Mouse (Mus musculus): ENCODE data around the gene March4. TPM values are rescaled to one million over a fixed set of nuclear protein-coding genes. Genes with fewer than 3 reads are reported as not detected.
A peak's percentile ranks its signal among the peaks of the same experiment; 100 is the strongest.

March4 gene
- polyA plus RNA-seq, 1 experiment from 2014 or later = not detected

DNA sequence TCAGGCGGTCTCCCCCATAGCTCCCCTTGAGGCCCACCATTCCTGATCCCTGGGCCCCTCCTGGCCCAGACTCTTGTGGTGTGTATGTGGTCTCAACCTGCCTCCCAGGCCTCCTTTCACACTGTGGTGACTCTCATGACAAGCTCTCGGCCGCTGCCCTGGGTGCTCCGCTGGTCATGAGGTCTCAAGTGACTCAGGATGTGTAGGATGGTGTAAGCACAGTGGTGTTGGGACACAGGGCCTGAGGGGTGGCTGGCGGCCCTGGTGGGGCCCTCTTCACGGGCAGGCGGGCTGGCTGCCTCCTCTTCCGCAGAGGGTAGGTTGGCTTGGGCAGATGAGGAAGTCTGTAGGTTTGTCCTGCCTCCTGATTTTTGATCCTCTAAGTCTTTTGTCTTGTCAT is 108.2 kb downstream of the March4 start:
- Histone ChIP-seq H3K27ac (replicated peaks) (peak overlapping the region; percentile 35; the same call in 1 of the 2 replicates), H3K9me3 (no peaks in the 10 kb centered on the region), H3K27me3 (replicated peaks; ENCODE audit: low read depth, poor library complexity, severe bottlenecking) (no peaks in the 10 kb centered on the region), H3K4me1 (0 out of 2 replicates have a peak, but pooled peaks cover 3% of the 10 kb centered on the region), H3K36me3 (replicated peaks) (no peaks in the 10 kb centered on the region), H3K4me3 (no peak overlapping the region)
- WGBS = 90% methylated on average over 8 of the region's 8 CpGs
- no peak for DNase-seq (ENCODE audit: low spot score)

DNA sequence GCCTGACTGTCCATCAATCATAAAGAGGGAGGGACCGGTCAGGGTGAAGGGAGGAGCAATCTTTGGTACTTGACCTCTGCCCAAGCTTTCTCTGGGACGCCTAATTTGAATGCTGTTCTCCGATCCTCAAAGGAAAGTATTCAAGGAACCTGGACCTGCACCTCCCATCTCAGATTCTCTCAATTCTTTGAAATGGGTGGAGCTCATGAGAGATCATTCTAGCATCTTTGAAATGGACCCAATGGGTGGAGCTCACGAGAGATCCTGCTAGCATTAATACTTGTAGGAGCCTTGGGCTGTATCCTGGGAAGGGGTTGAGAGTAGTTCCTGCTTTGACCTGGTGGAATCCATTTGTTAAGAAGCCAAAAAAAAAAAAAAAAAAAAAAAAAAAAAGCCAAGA is 110.3 kb downstream of the March4 start:
- WGBS = 86% methylated on average over 4 of the region's 4 CpGs
- H3K9me3 ChIP-seq = no peaks in the 10 kb centered on the region
- H3K4me1 ChIP-seq = 0 out of 2 replicates have a peak, but pooled peaks cover 3% of the 10 kb centered on the region
- no peak overlapping the region for H3K27ac ChIP-seq (replicated peaks)
- H3K36me3 ChIP-seq (replicated peaks) = no peaks in the 10 kb centered on the region
- DNase-seq (ENCODE audit: low spot score) = no peak
- H3K27me3 ChIP-seq (replicated peaks; ENCODE audit: low read depth, poor library complexity, severe bottlenecking) = no peaks in the 10 kb centered on the region
- no peak overlapping the region for H3K4me3 ChIP-seq

DNA sequence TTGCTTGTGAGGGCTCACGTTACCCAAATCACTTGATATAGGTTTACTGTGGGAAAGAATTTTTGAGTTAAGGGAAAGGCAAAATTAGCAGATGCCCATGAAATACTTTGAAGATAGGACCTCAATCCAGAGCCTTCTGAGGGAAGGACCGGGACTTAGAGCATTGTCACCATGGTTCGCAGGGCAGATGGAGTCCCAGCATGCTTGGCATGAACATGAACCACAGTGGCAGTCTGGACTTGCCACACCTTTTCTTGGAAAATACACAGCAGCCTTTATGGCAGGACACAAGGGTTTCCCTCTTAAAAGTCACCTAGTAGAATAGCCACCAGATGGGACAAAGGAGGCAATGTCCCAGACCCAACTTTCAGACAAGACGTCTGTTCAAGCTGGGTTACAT is 114.6 kb downstream of the March4 start:
- H3K9me3 ChIP-seq = no peaks in the 10 kb centered on the region
- no peak for DNase-seq (ENCODE audit: low spot score)
- 85% methylated on average over 4 of the region's 4 CpGs for WGBS

DNA sequence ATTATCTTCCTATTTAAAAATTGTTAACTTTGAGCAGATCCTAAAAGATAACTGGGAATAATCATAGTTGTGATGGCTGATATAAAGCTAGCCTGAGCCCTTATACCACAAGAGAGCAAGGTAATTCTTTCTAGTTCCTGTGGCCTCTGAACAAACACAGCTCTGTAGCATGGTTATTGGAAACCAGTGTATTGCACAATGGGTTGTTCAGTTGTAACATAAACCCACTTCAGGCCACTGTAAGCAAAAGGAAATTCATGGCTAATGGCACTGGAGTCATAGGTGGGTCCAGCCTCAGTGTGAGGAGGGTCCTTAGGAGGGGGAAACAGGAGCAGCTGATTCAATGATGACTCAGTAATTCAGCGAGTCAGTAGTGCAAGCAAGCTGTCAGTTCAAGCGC is 116.5 kb downstream of the March4 start:
- Histone ChIP-seq H3K36me3 (replicated peaks) (no peaks in the 10 kb centered on the region), H3K9me3 (no peaks in the 10 kb centered on the region), H3K27ac (replicated peaks) (no peak overlapping the region), H3K4me3 (no peak overlapping the region), H3K4me1 (peaks cover 17% of the 10 kb centered on the region), H3K27me3 (replicated peaks; ENCODE audit: low read depth, poor library complexity, severe bottlenecking) (no peaks in the 10 kb centered on the region)
- no peak for DNase-seq (ENCODE audit: low spot score)
- 75% methylated on average over 2 of the region's 2 CpGs for WGBS

More for the DNA sequence above, 114.6 kb downstream of the March4 start:
- peaks cover 9% of the 10 kb centered on the region; the same call in 1 of the 2 replicates for H3K4me1 ChIP-seq
- H3K36me3 ChIP-seq (replicated peaks) = no peaks in the 10 kb centered on the region
- no peaks in the 10 kb centered on the region for H3K27me3 ChIP-seq (replicated peaks; ENCODE audit: low read depth, poor library complexity, severe bottlenecking)
- no peak overlapping the region for H3K27ac ChIP-seq (replicated peaks)
- no peak overlapping the region for H3K4me3 ChIP-seq

DNA sequence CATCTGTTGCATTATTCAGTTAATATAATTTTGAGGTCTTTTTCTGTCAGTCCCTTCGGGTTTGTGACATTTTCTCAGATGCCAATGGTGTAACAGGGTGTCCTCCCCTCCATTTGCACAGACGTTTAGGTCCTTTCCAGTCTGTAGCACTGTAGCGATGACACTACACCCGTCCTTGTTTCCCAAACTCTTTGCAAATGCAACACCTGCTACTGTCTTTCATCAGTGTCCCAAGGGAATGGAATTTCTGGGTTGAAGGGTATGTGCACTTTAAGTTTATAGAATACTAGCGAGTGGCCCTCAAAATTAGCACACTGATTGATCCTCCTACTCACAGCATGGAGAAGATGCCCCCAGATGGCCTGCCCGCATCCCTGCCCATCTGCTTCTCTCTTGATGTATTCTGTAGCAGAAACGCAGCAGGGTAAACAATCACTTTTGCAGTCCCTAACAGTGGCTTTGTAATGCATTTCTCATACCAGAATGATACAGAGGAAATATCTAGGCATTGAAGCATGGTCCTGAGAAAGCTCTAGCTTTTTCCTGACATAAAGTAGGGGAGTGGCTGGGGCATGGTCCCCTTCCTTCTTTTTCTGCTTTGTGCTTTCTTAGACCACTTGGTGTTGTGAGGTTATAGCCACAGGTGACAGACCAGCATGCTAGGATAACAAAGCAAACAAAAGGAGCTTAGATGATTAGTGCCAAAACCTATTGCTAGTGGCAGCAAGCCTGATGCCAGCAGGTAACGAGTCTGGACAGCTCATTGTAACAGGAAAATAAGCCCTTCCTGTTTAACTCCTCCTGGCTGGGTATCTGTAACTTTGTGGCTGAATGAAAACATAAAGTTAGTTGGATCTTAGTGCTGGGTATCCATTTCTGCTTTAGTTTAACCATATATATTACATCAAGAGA is 117.7 kb downstream of the March4 start:
- Histone ChIP-seq H3K27ac (replicated peaks) (no peak overlapping the region), H3K27me3 (replicated peaks; ENCODE audit: low read depth, poor library complexity, severe bottlenecking) (no peaks in the 10 kb centered on the region), H3K9me3 (no peaks in the 10 kb centered on the region), H3K36me3 (replicated peaks) (no peaks in the 10 kb centered on the region), H3K4me3 (no peak overlapping the region), H3K4me1 (peaks cover 29% of the 10 kb centered on the region)
- DNase-seq (ENCODE audit: low spot score) = no peak
- 75% methylated on average over 8 of the region's 8 CpGs for WGBS

DNA sequence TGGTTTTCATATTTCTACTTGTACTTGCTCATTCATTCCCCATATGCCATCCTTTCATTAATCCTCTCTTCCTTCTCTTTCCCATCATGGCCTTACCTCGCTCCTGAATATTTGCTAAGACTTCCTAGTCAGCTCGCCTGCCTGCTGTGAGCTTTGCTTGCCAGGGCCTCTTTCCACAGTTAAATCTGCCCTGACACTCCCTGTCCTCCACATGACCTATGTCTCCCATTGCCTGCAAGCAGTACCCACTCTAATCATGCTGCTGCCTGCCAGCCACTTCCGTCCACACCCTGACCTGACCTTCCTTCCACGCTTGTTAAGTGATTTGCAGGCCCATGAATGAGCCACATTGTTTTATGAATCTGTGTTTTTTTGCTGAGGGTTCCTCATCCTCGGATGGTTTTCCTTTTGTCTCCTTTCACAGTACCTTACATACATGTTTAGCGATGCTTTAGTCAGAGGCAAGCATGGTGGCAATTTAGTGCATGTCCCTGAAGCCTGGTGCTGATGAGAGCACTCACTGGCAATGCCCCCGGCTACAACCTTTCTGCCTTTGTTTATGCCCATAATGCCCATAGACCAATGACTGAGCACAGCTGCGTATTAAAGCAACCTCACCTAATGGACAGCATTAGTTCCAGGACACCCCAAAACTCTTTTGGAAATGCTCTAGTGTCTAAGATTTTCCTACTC is 122.0 kb downstream of the March4 start:
- peaks cover 31% of the 10 kb centered on the region for H3K4me1 ChIP-seq
- no peak overlapping the region for H3K4me3 ChIP-seq
- 36% methylated on average over 8 of the region's 8 CpGs for whole genome bisulfite sequencing
- no peaks in the 10 kb centered on the region for H3K27me3 ChIP-seq (replicated peaks; ENCODE audit: low read depth, poor library complexity, severe bottlenecking)
- H3K27ac ChIP-seq (replicated peaks) = peak overlapping the region; percentile 59
- peak; percentile 54 for DNase-seq (ENCODE audit: low spot score)
- H3K9me3 ChIP-seq = no peaks in the 10 kb centered on the region
- no peaks in the 10 kb centered on the region for H3K36me3 ChIP-seq (replicated peaks)

DNA sequence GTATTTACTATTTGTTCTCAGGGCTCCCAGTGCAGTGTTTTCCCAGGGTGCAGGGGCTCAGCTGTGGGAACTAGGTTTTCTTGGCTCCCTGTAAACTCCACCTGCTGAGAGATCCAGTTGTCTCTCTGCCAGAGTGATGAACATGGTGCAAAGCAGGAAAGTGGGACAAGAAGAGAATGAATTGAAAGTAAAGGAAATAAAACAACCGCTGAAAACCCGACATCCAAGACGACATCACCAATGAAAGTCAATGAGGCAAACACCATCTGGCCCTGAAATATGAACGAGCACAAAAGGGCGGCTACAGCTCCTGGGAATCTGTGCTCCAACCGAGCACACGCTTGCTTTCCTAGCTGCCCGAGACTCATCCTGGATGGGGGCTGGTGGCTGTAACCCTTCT is 122.6 kb downstream of the March4 start:
- no peak overlapping the region; the same call in 1 of the 2 replicates for H3K27ac ChIP-seq (replicated peaks)
- no peak overlapping the region for H3K4me3 ChIP-seq
- no peaks in the 10 kb centered on the region for H3K27me3 ChIP-seq (replicated peaks; ENCODE audit: low read depth, poor library complexity, severe bottlenecking)
- H3K4me1 ChIP-seq = peaks cover 28% of the 10 kb centered on the region
- WGBS = 73% methylated on average over 8 of the region's 8 CpGs
- no peaks in the 10 kb centered on the region for H3K9me3 ChIP-seq
- no peak for DNase-seq (ENCODE audit: low spot score)
- H3K36me3 ChIP-seq (replicated peaks) = no peaks in the 10 kb centered on the region

DNA sequence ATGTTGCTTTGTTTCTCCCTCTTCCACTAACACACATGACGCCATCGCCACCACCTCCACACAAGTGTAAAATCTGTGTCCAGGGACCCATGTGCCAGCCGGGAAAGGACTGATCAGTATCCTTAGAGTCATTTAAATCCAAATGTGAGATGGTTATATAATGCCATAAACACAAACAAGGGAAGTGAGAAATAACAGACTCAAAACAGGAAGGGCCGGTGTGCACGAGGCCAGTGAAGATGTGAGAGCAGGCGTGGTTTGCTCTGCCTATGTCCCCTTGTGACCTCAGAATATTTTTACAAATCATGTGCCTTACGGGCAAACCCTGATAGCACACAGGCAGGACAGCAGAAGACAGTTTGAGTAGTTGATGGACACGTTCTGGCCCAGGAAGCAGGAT is 123.5 kb downstream of the March4 start:
- Histone ChIP-seq H3K27ac (replicated peaks) (no peak overlapping the region), H3K9me3 (no peaks in the 10 kb centered on the region), H3K27me3 (replicated peaks; ENCODE audit: low read depth, poor library complexity, severe bottlenecking) (no peaks in the 10 kb centered on the region), H3K4me3 (no peak overlapping the region), H3K36me3 (replicated peaks) (no peaks in the 10 kb centered on the region), H3K4me1 (peaks cover 22% of the 10 kb centered on the region)
- no peak for DNase-seq (ENCODE audit: low spot score)
- WGBS = 89% methylated on average over 8 of the region's 8 CpGs

DNA sequence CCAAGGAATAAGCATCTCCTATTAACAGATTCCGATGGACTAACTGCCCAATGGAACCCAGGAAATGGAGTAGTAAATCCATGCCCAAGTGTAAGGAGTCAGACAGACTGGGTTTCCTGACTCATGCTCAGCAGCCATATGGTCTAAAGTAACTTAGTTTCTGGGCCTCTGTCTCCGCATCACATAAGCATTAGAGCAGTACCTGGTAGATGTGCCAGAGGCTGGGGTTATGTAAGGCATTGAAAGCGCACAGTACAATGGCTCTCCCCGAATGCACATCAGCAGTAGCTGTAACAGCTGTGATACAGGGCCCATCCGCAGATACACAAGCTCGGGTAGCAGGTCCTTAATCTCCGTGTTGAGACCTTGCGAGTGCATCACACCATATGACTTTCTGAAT is 125.6 kb downstream of the March4 start:
- 93% methylated on average over 8 of the region's 8 CpGs for WGBS
- H3K27me3 ChIP-seq (replicated peaks; ENCODE audit: low read depth, poor library complexity, severe bottlenecking) = no peaks in the 10 kb centered on the region
- no peaks in the 10 kb centered on the region for H3K9me3 ChIP-seq
- no peak overlapping the region for H3K27ac ChIP-seq (replicated peaks)
- H3K4me1 ChIP-seq = peaks cover 22% of the 10 kb centered on the region
- no peak overlapping the region for H3K4me3 ChIP-seq
- no peaks in the 10 kb centered on the region for H3K36me3 ChIP-seq (replicated peaks)
- no peak for DNase-seq (ENCODE audit: low spot score)

DNA sequence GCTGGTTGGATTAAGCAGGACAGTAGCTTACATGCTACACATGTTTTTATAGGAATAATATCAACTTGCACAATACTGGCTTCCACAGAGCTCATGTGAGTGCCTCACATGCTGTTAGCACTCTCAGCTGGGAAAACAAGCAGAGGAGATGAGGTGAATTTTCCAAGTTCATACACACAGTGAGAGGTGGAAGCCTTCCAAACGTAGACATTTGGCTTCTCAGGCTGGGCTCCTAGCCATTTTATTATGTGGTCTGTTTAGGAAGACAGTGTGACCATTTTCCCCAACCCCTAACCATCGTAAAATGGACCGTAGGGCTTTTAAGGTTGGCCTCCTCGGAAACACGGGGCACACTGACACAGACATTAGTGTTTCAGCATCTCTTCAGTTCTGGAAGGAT is 126.8 kb downstream of the March4 start:
- no peaks in the 10 kb centered on the region for H3K27me3 ChIP-seq (replicated peaks; ENCODE audit: low read depth, poor library complexity, severe bottlenecking)
- H3K9me3 ChIP-seq = no peaks in the 10 kb centered on the region
- WGBS = 88% methylated on average over 5 of the region's 5 CpGs
- H3K27ac ChIP-seq (replicated peaks) = no peak overlapping the region
- no peak overlapping the region for H3K4me3 ChIP-seq
- H3K4me1 ChIP-seq = peaks cover 12% of the 10 kb centered on the region
- no peaks in the 10 kb centered on the region for H3K36me3 ChIP-seq (replicated peaks)
- no peak for DNase-seq (ENCODE audit: low spot score)

DNA sequence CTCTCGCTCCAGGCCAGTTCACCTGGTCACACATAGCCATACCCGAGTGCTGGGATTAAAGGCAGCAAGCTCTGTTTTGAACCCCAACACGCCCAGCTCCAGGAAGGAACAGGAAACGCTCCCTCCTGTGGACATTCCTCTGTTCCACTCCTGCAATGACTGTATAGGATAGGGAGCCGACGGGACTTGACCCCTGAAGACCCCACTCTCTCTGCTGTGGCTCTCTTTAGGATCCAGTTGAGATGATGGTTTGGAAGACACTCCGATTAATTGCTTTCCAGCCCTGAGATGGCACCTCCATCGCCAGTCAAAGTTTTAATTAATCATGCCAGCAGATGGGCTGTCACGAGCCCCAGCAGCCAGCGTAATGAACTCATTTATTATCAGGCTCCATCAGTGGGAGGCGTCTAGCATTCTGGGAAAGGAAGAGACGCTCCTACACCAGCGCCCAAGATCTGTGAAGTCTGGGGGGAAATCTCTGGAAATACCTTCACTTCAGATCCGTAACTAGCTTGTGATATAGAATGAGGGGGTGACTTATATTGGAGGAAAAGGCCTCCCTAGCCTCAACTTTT is 130.1 kb downstream of the March4 start:
- H3K4me1 ChIP-seq = no peaks in the 10 kb centered on the region
- no peaks in the 10 kb centered on the region for H3K27me3 ChIP-seq (replicated peaks; ENCODE audit: low read depth, poor library complexity, severe bottlenecking)
- H3K27ac ChIP-seq (replicated peaks) = no peak overlapping the region
- no peak for DNase-seq (ENCODE audit: low spot score)
- no peaks in the 10 kb centered on the region for H3K9me3 ChIP-seq
- H3K36me3 ChIP-seq (replicated peaks) = no peaks in the 10 kb centered on the region
- no peak overlapping the region for H3K4me3 ChIP-seq
- WGBS = 82% methylated on average over 14 of the region's 14 CpGs

DNA sequence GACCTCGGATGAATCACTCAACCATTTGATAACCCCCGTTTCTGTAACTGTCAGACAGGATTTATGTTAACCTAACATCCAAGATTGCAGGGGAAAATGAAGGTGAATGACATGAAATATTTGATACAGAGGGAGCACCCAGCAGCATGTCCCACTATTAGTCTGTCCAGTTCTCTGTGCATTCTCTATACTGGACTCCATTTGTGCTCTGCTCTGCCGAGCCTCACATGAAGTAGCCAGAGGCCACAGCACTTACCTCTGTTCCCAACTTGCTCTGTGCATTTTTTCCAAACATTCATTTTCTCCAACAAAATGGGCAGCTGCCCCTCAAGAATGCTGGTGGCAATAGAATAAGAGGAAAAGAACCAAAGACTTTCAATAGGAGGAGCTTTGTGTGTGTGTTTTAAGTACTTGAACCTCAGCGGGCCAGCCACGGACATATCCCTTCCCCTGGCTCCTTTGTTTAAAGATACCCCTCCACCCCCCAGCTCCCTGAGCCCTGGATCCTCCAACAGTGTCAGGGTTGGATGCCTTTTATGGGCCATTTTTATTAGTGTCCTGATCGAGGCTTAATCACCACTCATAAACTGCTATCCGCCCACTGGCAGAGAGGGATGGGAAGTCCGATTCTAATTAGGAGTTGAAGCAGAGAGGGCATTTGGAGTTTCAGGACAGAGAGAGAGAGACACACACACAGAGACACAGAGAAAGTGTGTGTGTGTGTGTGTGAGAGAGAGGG is 135.2 kb downstream of the March4 start:
- 86% methylated on average over 8 of the region's 8 CpGs for WGBS
- Histone ChIP-seq H3K36me3 (replicated peaks) (peaks cover 16% of the 10 kb centered on the region), H3K9me3 (no peaks in the 10 kb centered on the region), H3K27me3 (replicated peaks; ENCODE audit: low read depth, poor library complexity, severe bottlenecking) (no peaks in the 10 kb centered on the region), H3K27ac (replicated peaks) (no peak overlapping the region), H3K4me1 (no peaks in the 10 kb centered on the region), H3K4me3 (no peak overlapping the region)
- no peak for DNase-seq (ENCODE audit: low spot score)
